Mouse (Mus musculus): Measurements from ENCODE around the gene Cd9.

- TF ChIP-seq GATA1 (IDR thresholded peaks at IDR 0.05; ENCODE audit: borderline replicate concordance, low read length) (no peak), FLI1 (IDR thresholded peaks at IDR 0.05; ENCODE audit: low read length) (no peak)
Observed at GRCm38 (mm10) chr6:125461325-125461724, 33.3 kb downstream of the Cd9 start.
